Mouse (Mus musculus): ENCODE data around the gene Brd2.

- TF ChIP-seq CTCF (IDR thresholded peaks at IDR 0.05; ENCODE audit: borderline replicate concordance, insufficient read depth, low read depth, low read length) (no peak), POLR2A (IDR thresholded peaks at IDR 0.05; ENCODE audit: borderline replicate concordance, insufficient read depth, low read length) (no peak)
These were observed 8.3 kb downstream of the Brd2 start for GRCm38 (mm10) chr17:34114114-34114513.
